ENCODE assay signal across 28 mouse cellular contexts in the genomic region with DNA sequence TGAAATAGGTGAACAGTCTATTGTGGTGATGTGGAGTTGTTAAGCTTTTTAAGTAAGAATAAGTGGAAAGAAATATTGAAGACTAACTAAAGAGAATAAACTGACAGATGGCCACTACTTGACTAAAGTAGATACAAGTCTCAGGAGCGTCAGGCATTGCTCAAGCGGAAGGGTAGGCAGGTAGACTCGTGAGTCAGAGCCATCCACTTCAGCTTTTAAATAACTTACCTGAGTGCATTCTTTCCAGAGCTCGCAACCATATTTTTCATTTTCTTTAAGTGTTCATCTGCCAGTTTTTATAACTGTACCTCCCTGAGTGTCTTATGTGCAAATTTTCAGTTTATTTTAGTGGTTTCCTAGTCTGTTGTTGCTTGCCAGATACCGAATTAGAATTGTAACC.
"Had no signal": no experiment of that assay in that cellular context is flagged by ENCODE, and none has a peak within 500 bp of the region (broad histone marks: within the 10 kb centered on the region; RNA-seq: fewer than 3 reads in every experiment).

No protein-coding gene starts in this region.

- H3K36me3 ChIP-seq: embryonic facial prominence, embryonic 10.5 days; embryonic facial prominence, embryonic 12.5 days; embryonic facial prominence, embryonic 13.5 days; embryonic facial prominence, embryonic 15.5 days; forebrain, embryonic 10.5 days; forebrain, embryonic 12.5 days; forebrain, embryonic 15.5 days had no signal

- H3K4me2 ChIP-seq: embryonic facial prominence, embryonic 12.5 days; embryonic facial prominence, embryonic 13.5 days; embryonic facial prominence, embryonic 15.5 days; forebrain, embryonic 12.5 days; forebrain, embryonic 13.5 days; forebrain, embryonic 15.5 days had no signal

- H3K4me3 ChIP-seq: embryonic facial prominence, embryonic 10.5 days; embryonic facial prominence, embryonic 12.5 days; embryonic facial prominence, embryonic 13.5 days; embryonic facial prominence, embryonic 15.5 days; erythroblast, embryonic 14.5 days; forebrain, embryonic 10.5 days; forebrain, embryonic 12.5 days; forebrain, embryonic 13.5 days; forebrain, embryonic 15.5 days; gastrocnemius, adult 2 months; heart, adult 2 months had no signal

- H3K4me1 ChIP-seq: embryonic facial prominence, embryonic 10.5 days; embryonic facial prominence, embryonic 12.5 days; embryonic facial prominence, embryonic 13.5 days; embryonic facial prominence, embryonic 15.5 days had no signal

- H3K9me3 ChIP-seq: embryonic facial prominence, embryonic 10.5 days; embryonic facial prominence, embryonic 12.5 days; embryonic facial prominence, embryonic 13.5 days; embryonic facial prominence, embryonic 15.5 days; forebrain, embryonic 10.5 days; forebrain, embryonic 12.5 days; forebrain, embryonic 13.5 days; forebrain, embryonic 15.5 days had no signal

- DNase-seq: cerebellum, adult 8-10 months; cerebellum, adult 9-10 months; cerebellum, adult 9-11 months; cerebellum, postnatal 10 days; cerebellum, postnatal 14 days; cerebellum, postnatal 25 days; cerebellum, postnatal 36 days; embryo, embryonic 11 days; forebrain, postnatal 0 days; gastrocnemius, adult 2 months; gastrocnemius, postnatal 10 days; gastrocnemius, postnatal 14 days; gastrocnemius, postnatal 25 days; gastrocnemius, postnatal 36 days; heart, adult 11 months; heart, adult 18-20 months; heart, adult 2 months had no signal

- H3K27me3 ChIP-seq: embryonic facial prominence, embryonic 12.5 days; embryonic facial prominence, embryonic 13.5 days; embryonic facial prominence, embryonic 15.5 days; forebrain, embryonic 12.5 days; forebrain, embryonic 13.5 days; forebrain, embryonic 15.5 days had no signal

- H3K9ac ChIP-seq: embryonic facial prominence, embryonic 12.5 days; embryonic facial prominence, embryonic 13.5 days; embryonic facial prominence, embryonic 15.5 days; forebrain, embryonic 12.5 days; forebrain, embryonic 13.5 days; forebrain, embryonic 15.5 days; forebrain, postnatal 0 days had no signal

- H3K27ac ChIP-seq: embryonic facial prominence, embryonic 10.5 days; embryonic facial prominence, embryonic 12.5 days; embryonic facial prominence, embryonic 13.5 days; embryonic facial prominence, embryonic 15.5 days; forebrain, embryonic 10.5 days; forebrain, embryonic 12.5 days; forebrain, embryonic 13.5 days; forebrain, embryonic 15.5 days; gastrocnemius, adult 2 months; heart, adult 2 months had no signal

- ATAC-seq: forebrain, embryonic 13.5 days; forebrain, embryonic 14.5 days; forebrain, embryonic 15.5 days; forebrain, embryonic 16.5 days; forebrain, postnatal 0 days had no signal
